Mouse (Mus musculus): ENCODE measurements around the gene Erp44.
A peak's percentile ranks its signal among the peaks of the same experiment; 100 is the strongest.

Gene Erp44

DNA sequence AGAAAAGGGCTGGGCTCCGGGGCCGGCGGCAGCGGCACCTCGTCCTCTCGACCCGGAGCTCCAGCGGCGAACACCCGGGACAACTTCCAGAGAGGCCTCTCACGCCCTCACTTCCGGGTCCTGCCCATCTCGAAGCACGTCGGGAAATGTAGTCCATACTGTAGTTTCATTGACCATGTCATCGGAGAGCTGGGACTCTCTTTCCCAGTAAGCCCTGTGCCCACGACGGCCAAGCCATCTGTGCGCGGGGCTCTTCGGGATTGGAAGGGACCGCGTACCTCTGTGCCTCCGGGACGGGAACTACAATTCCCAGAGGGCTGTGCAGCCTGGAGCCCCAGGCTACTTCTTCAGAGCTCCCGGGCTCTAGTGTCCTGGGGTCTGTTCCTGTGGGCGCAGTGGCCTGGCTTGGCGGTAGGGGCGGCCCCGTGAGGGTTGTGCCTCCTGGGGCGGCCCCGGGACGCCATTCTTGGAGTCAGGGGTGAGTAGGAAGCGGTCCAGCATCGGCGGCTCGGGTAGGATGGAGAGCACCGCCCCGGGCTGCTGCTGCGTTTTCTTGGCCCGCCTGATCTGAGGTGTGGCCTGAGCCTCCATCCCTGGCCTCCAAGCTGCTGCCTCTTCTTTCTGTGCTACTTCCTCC is at the start of gene Erp44, which contains the start of gene Invs:
Gene Erp44, minus strand, starts transcription at position 61 of the 637 bp plus-strand sequence.
Gene Invs, plus strand, starts transcription at position 263 of the 637 bp plus-strand sequence.
- DNase-seq (ENCODE audit: extremely low spot score) = peak; percentile 91

DNA sequence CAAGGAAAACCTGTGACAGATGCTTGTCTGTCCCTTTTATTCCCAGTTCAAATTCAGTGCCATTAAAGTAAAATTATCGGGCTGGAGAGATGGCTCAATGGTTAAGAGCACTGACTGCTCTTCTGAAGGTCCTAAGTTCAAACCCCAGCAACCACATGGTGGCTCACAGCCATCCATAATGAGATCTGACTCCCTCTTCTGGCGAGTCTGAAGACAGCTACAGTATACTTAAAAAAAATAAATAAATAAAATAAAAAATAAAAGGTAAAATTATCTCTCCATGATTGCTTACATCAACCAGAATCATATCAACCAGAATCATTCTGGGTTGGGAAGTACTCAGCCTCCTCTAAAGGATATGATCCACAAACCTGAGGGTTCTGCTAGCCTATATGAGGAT is 48.7 kb upstream of the Erp44 start:
- no peak for DNase-seq (ENCODE audit: extremely low spot score)

GRCm38 (mm10) chr4:48327192-48327591 is 47.8 kb upstream of the Erp44 start:
- DNase-seq (ENCODE audit: extremely low spot score) = no peak

- DNase-seq (ENCODE audit: extremely low spot score) = no peak
Measured at GRCm38 (mm10) chr4:48322095-48322494, 42.7 kb upstream of the Erp44 start.

- no peak for DNase-seq (ENCODE audit: extremely low spot score)
Measured at GRCm38 (mm10) chr4:48321276-48321675, 41.9 kb upstream of the Erp44 start.

DNA sequence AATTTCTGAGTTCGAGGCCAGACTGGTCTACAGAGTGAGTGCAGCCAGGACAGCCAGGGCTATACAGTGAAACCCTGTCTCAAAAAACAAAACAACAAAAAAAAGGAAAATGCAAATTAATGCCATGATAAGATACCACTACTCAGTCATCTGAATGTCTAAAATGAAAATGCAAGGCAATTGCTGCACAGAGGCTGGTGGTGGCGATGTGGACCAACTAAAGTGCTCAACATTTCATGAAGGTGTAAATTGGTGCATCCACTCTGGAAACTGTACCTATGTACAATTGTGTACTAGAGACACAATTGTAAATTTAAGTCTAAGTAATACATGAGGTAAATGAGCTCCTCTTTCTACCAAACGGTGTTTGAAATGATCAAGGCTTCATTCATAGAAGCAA is 36.7 kb upstream of the Erp44 start:
- no peak for DNase-seq (ENCODE audit: extremely low spot score)

DNA sequence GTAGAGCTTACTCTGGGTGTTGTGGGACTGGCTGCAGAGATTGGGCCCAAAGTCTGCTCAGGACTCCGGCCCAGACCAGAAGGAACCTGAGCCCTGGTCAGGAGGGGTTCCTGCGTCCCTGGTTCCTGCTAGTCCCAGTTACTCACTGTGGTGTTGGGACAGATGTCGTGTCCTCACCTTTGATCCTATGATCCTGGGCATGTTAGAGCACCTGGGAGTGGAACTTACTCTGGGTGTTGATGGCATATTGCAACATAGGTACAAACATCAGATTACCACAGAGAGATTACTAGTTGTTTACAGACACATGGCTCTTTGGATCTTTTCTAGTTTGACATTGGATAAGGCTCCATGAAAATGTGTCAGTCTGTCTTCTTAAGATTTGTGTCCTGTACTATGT is 35.5 kb upstream of the Erp44 start:
- DNase-seq (ENCODE audit: extremely low spot score) = no peak

DNA sequence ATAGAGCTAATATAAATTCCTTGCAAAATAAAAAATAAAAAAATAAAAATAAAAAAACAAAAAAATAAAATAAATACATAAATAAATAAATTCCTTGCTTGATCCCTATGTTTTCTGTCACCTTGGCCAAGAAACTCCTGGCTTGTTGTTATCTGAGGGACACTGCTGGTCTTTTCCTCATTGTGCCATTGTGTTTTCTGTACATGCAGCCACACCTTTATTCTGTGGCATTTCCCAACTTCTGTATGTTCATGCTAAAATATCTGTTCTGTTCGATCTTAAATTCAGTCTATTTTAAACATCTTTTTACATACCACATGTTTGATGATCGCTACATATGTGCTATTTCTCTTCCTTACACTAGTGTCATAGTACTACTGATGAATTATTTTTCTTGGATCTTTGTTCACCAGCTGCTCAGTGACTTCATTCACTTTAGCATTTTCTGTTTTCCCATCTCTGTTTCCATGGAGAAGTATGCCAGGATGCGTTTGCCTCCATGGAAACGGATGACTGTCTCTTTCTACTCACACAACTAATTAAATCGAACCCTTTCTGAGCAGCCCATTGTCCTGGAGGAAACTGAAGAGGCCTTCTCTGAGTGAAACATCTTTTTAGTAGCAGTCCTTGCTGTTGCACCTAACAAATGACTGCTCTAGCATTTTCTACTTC is 7.9 kb upstream of the Erp44 start:
- peak; percentile 26 for DNase-seq (ENCODE audit: extremely low spot score)

DNA sequence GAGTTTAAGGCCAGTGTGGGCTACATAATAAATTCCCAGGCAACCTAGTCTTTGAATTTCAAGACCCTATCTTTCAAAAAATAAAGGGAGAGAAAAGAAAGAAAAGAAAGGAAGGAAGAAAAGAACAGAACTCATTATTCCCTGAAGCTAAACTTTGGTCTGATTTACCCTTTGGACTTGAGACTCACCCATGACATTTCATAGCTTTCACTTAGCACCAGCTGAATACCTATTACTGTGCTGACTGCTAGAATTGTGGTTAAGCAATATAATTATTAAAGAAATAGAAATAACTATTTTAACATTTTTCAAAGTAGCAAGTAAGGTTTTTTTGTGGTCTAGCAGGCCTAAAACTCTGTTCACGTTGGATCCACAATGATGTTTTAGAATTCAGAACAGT is 1.8 kb upstream of the Erp44 start:
- no peak for DNase-seq (ENCODE audit: extremely low spot score)

GRCm38 (mm10) chr4:48278757-48279497 is 431 bp downstream of the Erp44 start:
- DNase-seq (ENCODE audit: extremely low spot score) = peak; percentile 48

GRCm38 (mm10) chr4:48277011-48277410 is 2.3 kb downstream of the Erp44 start:
- no peak for DNase-seq (ENCODE audit: extremely low spot score)

DNA sequence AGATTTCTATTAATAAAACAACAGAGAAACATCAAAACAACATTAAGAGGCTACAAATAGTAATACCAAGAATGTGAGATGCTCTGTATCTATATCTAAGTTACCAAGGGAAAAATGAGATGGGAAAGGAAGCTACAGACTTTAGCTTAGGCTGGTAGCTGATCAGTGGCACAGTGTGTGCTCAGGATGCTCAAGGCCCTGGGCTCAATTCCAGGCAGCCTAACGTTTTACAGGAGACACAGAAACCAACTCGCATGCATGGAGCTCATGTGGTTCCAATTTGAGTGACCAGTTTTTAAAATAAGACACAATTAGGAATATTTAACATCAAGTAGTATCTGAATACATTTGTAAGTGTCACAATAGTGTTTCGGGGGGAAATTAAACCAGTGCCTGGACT is 3.6 kb downstream of the Erp44 start:
- DNase-seq (ENCODE audit: extremely low spot score) = no peak

GRCm38 (mm10) chr4:48273119-48273829 is 6.1 kb downstream of the Erp44 start:
- no peak for DNase-seq (ENCODE audit: extremely low spot score)

- no peak for DNase-seq (ENCODE audit: extremely low spot score)
Measured at GRCm38 (mm10) chr4:48271838-48272237, 7.5 kb downstream of the Erp44 start.

DNA sequence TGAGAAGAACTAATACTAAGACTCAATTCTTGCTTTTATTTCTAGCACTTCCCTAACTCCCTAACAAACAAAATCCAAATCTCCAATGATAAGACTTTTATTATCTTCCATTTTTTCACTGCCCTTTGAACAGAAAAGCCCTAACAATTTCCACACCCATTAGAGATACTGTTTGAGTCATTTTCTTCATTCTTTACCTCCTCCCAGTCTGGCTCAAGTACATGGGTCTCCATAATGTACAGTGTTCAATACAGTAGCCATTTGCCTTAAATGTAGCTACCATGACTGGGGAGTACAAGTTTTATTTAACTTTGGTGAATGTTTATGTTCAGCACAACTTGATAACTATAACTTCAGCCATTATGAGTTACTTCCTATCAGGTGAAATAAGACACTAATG is 8.8 kb downstream of the Erp44 start:
- DNase-seq (ENCODE audit: extremely low spot score) = no peak

DNA sequence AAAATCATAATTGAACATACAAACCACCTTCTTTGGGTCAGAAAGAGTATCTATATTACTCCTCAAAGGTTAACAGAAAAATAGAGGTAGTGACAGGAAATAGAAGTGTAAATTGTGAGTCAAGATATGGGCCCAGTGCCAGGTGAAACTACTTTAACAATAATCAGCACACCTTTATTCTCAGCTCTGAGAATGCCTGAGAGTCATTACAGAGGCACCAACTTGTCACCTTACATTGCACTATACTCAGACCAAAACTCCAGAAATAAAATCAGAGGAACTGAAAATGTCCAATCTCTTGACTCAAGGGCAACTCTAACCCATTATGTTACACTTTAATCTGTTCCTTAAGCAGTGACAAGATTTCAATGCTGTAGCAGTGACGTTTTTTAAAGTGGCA is 11.2 kb downstream of the Erp44 start:
- no peak for DNase-seq (ENCODE audit: extremely low spot score)

GRCm38 (mm10) chr4:48267683-48268082 is 11.7 kb downstream of the Erp44 start:
- no peak for DNase-seq (ENCODE audit: extremely low spot score)

GRCm38 (mm10) chr4:48258045-48258444 is 21.3 kb downstream of the Erp44 start:
- DNase-seq (ENCODE audit: extremely low spot score) = no peak

DNA sequence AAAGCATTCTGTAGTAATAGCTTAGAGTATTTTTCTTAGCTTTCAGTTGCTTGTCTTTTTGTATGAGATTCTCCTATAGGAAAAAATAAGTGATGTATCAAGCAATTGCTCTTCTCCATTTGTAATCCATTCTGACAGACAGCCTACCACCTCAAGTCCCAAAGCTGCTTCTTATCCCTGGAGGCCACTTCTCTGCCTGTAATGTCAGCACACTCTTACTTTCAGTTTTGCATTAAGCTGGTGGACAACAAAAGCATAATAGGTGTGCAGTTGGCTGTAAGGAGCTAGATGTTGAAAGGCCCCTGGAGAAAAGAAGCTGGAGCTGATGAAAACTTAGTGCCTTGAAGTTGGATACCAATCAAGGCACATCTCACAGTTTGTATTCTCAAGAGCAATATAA is 26.1 kb downstream of the Erp44 start:
- no peak for DNase-seq (ENCODE audit: extremely low spot score)

GRCm38 (mm10) chr4:48244280-48244679 is 35.1 kb downstream of the Erp44 start:
- DNase-seq (ENCODE audit: extremely low spot score) = no peak

- DNase-seq (ENCODE audit: extremely low spot score) = no peak
Measured at GRCm38 (mm10) chr4:48243737-48244136, 35.6 kb downstream of the Erp44 start.

DNA sequence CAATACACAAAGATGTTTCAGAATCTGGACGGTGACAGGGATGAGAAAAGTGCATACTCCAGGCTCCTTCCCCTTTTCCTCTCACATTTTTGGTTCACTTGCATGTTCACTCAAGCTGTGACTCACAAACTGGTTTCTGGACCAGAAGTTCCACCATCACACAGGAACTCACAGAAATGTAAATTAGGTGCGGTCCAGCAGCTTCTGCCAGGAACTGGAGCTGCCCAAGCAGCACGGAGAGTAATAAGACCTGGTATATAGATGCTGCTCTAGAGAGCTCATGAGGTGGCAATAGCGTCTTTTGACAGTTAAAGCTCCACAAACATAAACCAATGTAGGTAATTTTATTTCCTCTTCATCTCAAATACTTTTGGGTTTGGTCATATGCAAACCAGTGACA is 36.9 kb downstream of the Erp44 start:
- DNase-seq (ENCODE audit: extremely low spot score) = no peak
